Mouse (Mus musculus) midbrain, embryonic 16.5 days (tissue): ENCODE results near the gene Hivep2. TPM values are rescaled to one million over a fixed set of nuclear protein-coding genes. Genes with fewer than 3 reads are reported as not detected.

ENCODE experiments used
- ATAC-seq: fragments of 200-750 bp; cut with Nextera tagmentation; 2 replicates; pipeline ENCODE4 v1.8.0; 2017; ENCODE audit warnings: moderate TSS enrichment
- H3K27ac ChIP-seq: fragments of 300-500 bp; sonication (generic); 2 replicates; pipeline ENCODE4 v1.5.1; 2014; ENCODE audit warnings: mild to moderate bottlenecking, low read length, mixed read lengths
- H3K27me3 ChIP-seq: fragments of 300-500 bp; sonication (generic); 2 replicates; pipeline ENCODE4 v1.6.1; 2014; ENCODE audit warnings: low read depth, low read length, mixed read lengths; ENCODE audit not compliant: control insufficient read depth, insufficient read depth
- H3K36me3 ChIP-seq: fragments of 300-500 bp; sonication (generic); 2 replicates; pipeline ENCODE4 v1.6.1; 2014; ENCODE audit warnings: mild to moderate bottlenecking, low read length, moderate library complexity, mixed read lengths; ENCODE audit not compliant: control insufficient read depth, insufficient read depth
- H3K4me1 ChIP-seq: fragments of 300-500 bp; sonication (generic); 2 replicates; pipeline ENCODE4 v1.6.1; 2014; ENCODE audit warnings: mild to moderate bottlenecking, low read length, mixed read lengths; ENCODE audit not compliant: control insufficient read depth, insufficient read depth
- H3K4me2 ChIP-seq: fragments of 300-500 bp; sonication (generic); 2 replicates; pipeline ENCODE4 v1.6.1; 2014; ENCODE audit warnings: mild to moderate bottlenecking, low read length, mixed read lengths
- H3K4me3 ChIP-seq: fragments of 300-500 bp; sonication (generic); 2 replicates; pipeline ENCODE4 v1.5.1; 2014; ENCODE audit warnings: low read depth, mild to moderate bottlenecking, low read length, moderate library complexity, mixed read lengths
- H3K9ac ChIP-seq: fragments of 300-500 bp; sonication (generic); 2 replicates; pipeline ENCODE4 v1.6.1; 2014; ENCODE audit warnings: low read depth, low read length, mixed read lengths
- H3K9me3 ChIP-seq: fragments of 300-500 bp; sonication (generic); replicated peaks from 2 replicates; pipeline ENCODE4 v1.6.1; 2014; ENCODE audit warnings: mild to moderate bottlenecking, low read length, mixed read lengths; ENCODE audit not compliant: control insufficient read depth, poor library complexity, severe bottlenecking
- WGBS: fragments of 180-500 bp; shearing (Covaris S2); extraction: QIAGEN DNeasy Blood & Tissue Kit; methylation state at CpG from one replicate; pipeline ENCODE4 v1.1.7; 2014; 5-methylcytosine and 5-hydroxymethylcytosine counted together
- polyA plus RNA-seq: library from polyadenylated mRNA; unstranded; fragments of >200 nt; fragmentation: Nextera tagmentation; extraction: Ambion mirVana; gene quantifications from 2 replicates; pipeline ENCODE4 v1.2.1, GENCODE M21; 2015

The Hivep2 gene
- polyA plus RNA-seq: 10.7 and 11.0 TPM in 2 replicates

DNA sequence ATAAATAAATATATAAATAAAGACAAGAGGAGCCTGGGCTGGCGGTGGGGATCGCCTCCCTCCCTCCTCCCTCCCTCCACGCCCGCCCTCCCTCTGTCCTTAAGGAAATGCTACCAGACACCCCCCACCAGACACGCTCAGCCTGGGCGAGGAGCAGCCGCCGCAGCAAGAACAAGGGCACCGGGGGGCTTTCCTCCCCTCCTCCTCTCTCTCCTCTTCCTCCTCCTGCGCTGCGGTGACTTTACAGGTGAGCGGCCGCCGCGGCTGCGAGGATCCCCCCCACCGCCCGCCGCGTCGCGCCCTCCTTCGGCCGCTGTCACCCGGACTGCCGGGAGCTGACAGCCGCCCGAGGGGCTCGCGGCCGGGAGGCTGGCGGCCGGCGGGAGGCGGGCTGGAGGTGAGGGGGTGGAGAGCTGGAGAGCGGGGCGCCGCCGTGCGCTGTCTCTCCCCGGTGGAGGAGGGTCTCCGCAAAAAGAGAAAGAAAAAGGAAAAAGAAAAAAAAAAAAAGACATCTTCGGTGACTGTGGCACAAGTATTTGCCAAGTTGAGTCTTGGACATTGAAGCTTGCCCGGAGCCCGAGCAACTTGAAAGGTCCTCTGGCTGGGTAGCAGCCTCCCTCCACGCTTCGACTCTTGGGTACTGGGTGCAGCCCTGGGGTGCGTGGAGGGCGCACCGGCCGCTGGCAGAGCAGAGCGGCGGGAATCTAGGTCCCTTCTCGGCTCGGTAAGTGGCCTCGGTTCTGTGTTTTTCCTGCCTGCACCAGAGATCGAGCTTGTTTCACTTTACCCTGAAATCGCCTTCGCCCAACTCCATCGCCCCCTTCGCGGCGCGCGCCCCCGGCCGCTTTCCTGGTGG, at the start of gene Hivep2:
Hivep2 (plus strand) TSS at position 102 of the 856 bp plus-strand sequence.
- H3K27me3 ChIP-seq: no peaks in the 10 kb centered on the region
- peak within 1 kb of the TSS; percentile 99 for H3K27ac ChIP-seq
- ATAC-seq: peak; percentile 23
- peak within 1 kb of the TSS; percentile 95 for H3K9ac ChIP-seq
- peak within 1 kb of the TSS; percentile 77 for H3K4me3 ChIP-seq
- peaks cover 2% of the 10 kb centered on the region; the same call in 1 of the 2 replicates for H3K4me1 ChIP-seq
- WGBS: under 1% methylated on average over 53 of the region's 67 CpGs
- no peaks in the 10 kb centered on the region for H3K36me3 ChIP-seq
- H3K4me2 ChIP-seq: peak within 1 kb of the TSS; percentile 96
- H3K9me3 ChIP-seq: no peaks in the 10 kb centered on the region

GRCm38 (mm10) chr10:13916645-13917342, 49.1 kb upstream of the Hivep2 start:
- WGBS: 16% methylated on average over 12 of the region's 12 CpGs
- H3K4me1 ChIP-seq: no peaks in the 10 kb centered on the region; the same call in 1 of the 2 replicates

DNA sequence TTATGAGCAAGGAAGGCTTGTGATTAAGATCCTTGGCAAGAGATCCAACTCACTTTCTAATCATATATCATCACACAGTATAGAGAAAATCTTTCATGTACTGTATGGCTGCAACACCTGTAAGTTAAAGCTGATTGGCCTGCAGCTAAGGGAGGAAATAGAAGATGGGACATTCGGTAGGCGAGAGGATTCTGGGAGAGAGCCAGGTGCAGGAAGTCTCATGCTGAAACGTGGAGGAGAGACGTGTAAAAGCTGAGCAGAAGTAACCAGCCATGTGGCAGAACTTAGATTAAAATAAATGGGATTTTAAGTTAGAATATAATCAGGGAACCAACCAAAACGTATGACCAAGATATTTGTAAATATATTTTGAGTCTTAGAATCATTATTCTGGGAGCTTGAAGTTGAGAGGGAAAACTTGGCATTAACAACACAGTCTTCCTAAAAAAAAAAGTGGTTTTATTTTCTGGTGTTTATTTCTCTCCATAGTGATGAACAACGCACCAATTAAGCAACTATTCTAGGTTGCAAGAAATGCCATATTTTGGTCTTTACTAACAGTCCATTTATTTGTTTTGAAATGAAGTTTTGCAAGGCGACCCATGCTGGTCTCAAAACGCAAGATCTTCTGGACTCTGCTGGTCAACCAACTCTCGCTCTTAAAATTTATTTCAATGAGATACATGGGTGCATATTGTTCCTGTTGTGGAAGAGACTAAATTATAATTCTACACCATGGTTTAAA, 44.1 kb upstream of the Hivep2 start:
- H3K4me2 ChIP-seq: no peak overlapping the region
- H3K4me1 ChIP-seq: no peaks in the 10 kb centered on the region; the same call in 1 of the 2 replicates
- 88% methylated on average over 9 of the region's 9 CpGs for WGBS
- H3K9ac ChIP-seq: no peak overlapping the region
- H3K4me3 ChIP-seq: no peak overlapping the region
- H3K27ac ChIP-seq: no peak overlapping the region
- no peaks in the 10 kb centered on the region for H3K9me3 ChIP-seq
- no peaks in the 10 kb centered on the region for H3K27me3 ChIP-seq
- no peaks in the 10 kb centered on the region for H3K36me3 ChIP-seq
- ATAC-seq: no peak

More at GRCm38 (mm10) chr10:13916645-13917342, 49.1 kb upstream of the Hivep2 start:
- Histone ChIP-seq H3K4me3 (no peak overlapping the region), H3K9ac (no peak overlapping the region), H3K27ac (no peak overlapping the region), H3K36me3 (no peaks in the 10 kb centered on the region), H3K4me2 (no peak overlapping the region), H3K9me3 (no peaks in the 10 kb centered on the region), H3K27me3 (no peaks in the 10 kb centered on the region; the same call in 1 of the 2 replicates)
- ATAC-seq: peak; percentile 95

GRCm38 (mm10) chr10:13929306-13929705, 36.6 kb upstream of the Hivep2 start:
- Histone ChIP-seq H3K27me3 (no peaks in the 10 kb centered on the region), H3K9me3 (no peaks in the 10 kb centered on the region), H3K36me3 (no peaks in the 10 kb centered on the region), H3K4me3 (no peak overlapping the region), H3K4me2 (no peak overlapping the region), H3K9ac (no peak overlapping the region), H3K27ac (no peak overlapping the region), H3K4me1 (no peaks in the 10 kb centered on the region)
- no peak for ATAC-seq
- WGBS: 81% methylated on average over 5 of the region's 5 CpGs

DNA sequence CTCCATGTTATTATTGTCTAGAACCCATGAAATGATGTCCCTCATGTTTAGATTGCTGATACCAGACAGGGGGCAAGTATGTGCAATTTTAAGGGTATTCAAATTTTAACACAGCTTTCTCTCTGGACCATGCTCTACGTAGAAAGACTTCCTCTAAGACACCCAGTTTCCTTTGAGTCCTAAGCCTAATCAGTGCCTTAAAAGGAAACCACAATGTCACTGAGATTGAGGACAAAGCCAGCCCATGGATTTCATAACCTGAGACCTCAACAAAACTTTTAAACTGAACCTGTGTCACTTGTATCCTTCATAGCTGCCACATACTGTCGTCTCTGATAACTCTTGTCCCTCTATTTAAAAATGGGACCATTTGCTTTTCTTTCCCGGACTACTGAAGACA, 33.7 kb upstream of the Hivep2 start:
- H3K4me2 ChIP-seq: no peak overlapping the region
- no peak overlapping the region for H3K9ac ChIP-seq
- no peaks in the 10 kb centered on the region for H3K4me1 ChIP-seq
- H3K36me3 ChIP-seq: no peaks in the 10 kb centered on the region
- H3K4me3 ChIP-seq: no peak overlapping the region
- no peak overlapping the region for H3K27ac ChIP-seq
- no peaks in the 10 kb centered on the region for H3K27me3 ChIP-seq
- no peak for ATAC-seq
- 78% methylated on average over 3 of the region's 3 CpGs for WGBS
- no peaks in the 10 kb centered on the region for H3K9me3 ChIP-seq

DNA sequence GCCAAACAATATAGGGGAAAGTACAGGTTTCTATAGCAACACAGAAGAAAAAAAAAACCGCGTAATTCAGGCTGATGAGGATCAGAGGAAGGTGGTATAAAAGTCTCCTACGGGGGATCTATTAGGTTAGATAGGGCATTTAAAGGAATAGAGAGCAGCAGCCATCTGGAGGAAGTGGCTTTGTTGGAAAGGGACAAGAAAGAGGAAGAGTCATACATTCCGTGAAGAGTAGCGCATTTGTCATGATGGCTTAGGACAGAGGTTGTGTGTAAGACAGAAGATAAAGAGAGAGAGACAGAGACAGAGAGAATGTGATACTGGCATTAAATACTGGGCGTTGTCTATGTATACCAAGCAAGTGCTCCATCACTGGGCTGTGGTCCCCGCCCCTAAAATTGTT, 32.6 kb upstream of the Hivep2 start:
- Histone ChIP-seq H3K27me3 (no peaks in the 10 kb centered on the region), H3K9me3 (no peaks in the 10 kb centered on the region), H3K9ac (no peak overlapping the region), H3K36me3 (no peaks in the 10 kb centered on the region), H3K4me3 (no peak overlapping the region), H3K27ac (no peak overlapping the region), H3K4me2 (no peak overlapping the region), H3K4me1 (no peaks in the 10 kb centered on the region)
- ATAC-seq: no peak
- 89% methylated on average over 7 of the region's 7 CpGs for whole genome bisulfite sequencing

DNA sequence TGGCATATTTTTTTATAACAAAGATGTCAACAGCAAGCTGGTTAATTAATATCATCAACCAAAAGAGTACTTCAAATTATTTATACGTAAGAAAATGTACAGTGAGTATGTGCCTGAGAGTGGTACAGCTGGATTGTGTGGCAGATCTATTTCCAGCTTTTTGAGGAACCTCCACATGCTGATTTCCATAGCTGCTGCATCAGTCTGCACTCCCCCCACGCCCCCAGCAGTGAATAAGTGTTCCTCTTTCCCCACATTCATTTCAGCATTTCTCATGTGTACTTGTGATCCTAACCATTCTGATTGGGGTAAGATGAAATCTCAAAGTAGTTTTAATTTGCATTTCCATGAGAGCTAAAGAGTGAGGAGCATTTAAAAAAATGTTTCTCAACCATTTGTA, 30.2 kb upstream of the Hivep2 start:
- H3K27ac ChIP-seq: no peak overlapping the region
- WGBS: 85% methylated on average over 2 of the region's 2 CpGs
- no peak overlapping the region for H3K4me3 ChIP-seq
- ATAC-seq: no peak
- H3K36me3 ChIP-seq: no peaks in the 10 kb centered on the region
- H3K4me1 ChIP-seq: no peaks in the 10 kb centered on the region
- H3K27me3 ChIP-seq: no peaks in the 10 kb centered on the region
- H3K4me2 ChIP-seq: no peak overlapping the region
- H3K9ac ChIP-seq: no peak overlapping the region
- H3K9me3 ChIP-seq: no peaks in the 10 kb centered on the region

DNA sequence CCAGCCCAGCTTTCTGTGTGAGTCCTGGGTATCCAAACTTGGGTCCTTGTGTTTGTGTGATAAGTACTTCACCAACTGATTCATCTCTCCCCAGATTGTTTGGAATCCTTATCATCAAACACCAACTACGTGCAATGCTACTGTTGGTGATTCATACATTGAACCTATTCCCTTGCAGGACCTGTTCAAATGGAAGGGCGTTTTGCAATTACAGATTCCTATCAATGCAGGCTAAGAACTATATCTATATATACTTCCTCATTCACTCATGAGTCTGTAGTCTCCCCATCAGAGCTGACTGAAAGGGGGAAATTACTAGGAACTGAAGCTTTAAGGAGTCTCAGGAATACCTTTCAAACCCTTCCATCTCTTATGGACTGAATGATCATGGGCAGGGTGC, 24.5 kb upstream of the Hivep2 start:
- H3K4me2 ChIP-seq: no peak overlapping the region
- no peak overlapping the region for H3K9ac ChIP-seq
- no peak overlapping the region for H3K27ac ChIP-seq
- no peaks in the 10 kb centered on the region for H3K4me1 ChIP-seq
- 97% methylated on average over 2 of the region's 2 CpGs for WGBS
- H3K9me3 ChIP-seq: no peaks in the 10 kb centered on the region
- H3K36me3 ChIP-seq: no peaks in the 10 kb centered on the region
- no peak for ATAC-seq
- H3K27me3 ChIP-seq: no peaks in the 10 kb centered on the region
- H3K4me3 ChIP-seq: no peak overlapping the region
